Mouse (Mus musculus): ENCODE data around the gene Cts6. TPM values are rescaled to one million over a fixed set of nuclear protein-coding genes. Genes with fewer than 3 reads are reported as not detected.
"Not testable (repeated sequence)": the region's sequence is repeated elsewhere in the genome, so short reads cannot be mapped to it uniquely, and the experiment has no call there.

Gene Cts6
- total RNA-seq (2022) = not detected

- no peak for DNase-seq
These were observed at the start of gene Cts6 for GRCm38 (mm10) chr13:61203310-61203709. Gene Cts6, minus strand, starts transcription at chr13:61203410.

GRCm38 (mm10) chr13:61241076-61241947, 38.1 kb upstream of the Cts6 start:
- DNase-seq = peak; percentile 12

- DNase-seq = not testable (repeated sequence)
These were observed 17.9 kb downstream of the Cts6 start for GRCm38 (mm10) chr13:61185151-61185933.

- DNase-seq = no peak
These were observed 38.6 kb downstream of the Cts6 start for GRCm38 (mm10) chr13:61164622-61165021.

- DNase-seq = no peak
These were observed 39.1 kb downstream of the Cts6 start, which contains the start of gene Ctsr for GRCm38 (mm10) chr13:61164156-61164555. Gene Ctsr, minus strand, starts transcription at chr13:61164256.

Other genes with a start within 250 kb of the Cts6 start
- not detected for gene Ctsj, start 197.5 kb downstream of the Cts6 start, total RNA-seq (2022)
- not detected for gene Ctsq, start 162.8 kb downstream of the Cts6 start, total RNA-seq (2022)
- not detected for gene Ctsr, start 39.2 kb downstream of the Cts6 start, total RNA-seq (2022)
- gene Cts8, start 51.9 kb upstream of the Cts6 start, total RNA-seq (2022) = not detected
- not detected for gene Gm49398, start 85.4 kb upstream of the Cts6 start, total RNA-seq (2022)
- gene Cts7, start 154.8 kb upstream of the Cts6 start, total RNA-seq (2022) = not detected